Mouse (Mus musculus) cerebellum, postnatal 25 days (tissue): Measurements from ENCODE around the gene Mpo.

Source experiments
- DNase-seq, 2 experiments: peaks; one replicate each; pipeline ENCODE4 v3.0.0; 2021; ENCODE audit warnings: mixed read lengths in 2 of 2

Mpo gene

DNA sequence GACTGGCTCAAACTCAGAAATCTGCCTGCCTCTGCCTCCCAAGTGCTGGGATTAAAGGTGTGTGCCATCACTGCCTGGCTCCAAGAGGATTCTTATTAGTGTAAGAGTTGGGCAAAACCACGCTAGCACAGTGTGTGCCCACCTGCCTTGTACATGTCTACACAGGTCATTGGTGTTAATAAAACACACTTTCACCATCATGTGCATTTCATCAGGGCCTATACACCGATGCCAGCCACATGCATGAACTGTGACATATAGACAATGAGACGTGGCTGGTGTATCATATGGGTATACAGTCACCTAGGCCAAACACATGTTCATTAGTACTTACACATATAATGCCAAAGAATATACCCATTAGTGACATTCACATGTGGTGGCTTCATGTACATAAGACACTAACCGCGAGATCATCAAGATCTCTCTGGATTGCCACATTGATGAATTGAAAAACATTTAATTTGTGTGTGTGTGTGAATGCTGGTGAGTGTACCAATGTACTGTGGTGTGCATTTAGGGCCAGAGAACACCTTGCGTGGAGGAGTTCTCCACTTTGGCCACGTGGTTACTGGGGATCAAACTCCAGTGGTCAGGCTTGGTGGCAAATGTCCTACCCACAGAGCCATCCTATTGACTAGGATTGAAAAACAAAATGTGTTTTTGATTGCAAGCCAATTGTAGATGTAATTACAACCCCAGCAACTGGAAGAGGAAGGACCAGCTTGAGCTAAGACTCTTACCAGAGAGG lies 35.0 kb upstream of the Mpo start:
- no peak for DNase-seq

DNA sequence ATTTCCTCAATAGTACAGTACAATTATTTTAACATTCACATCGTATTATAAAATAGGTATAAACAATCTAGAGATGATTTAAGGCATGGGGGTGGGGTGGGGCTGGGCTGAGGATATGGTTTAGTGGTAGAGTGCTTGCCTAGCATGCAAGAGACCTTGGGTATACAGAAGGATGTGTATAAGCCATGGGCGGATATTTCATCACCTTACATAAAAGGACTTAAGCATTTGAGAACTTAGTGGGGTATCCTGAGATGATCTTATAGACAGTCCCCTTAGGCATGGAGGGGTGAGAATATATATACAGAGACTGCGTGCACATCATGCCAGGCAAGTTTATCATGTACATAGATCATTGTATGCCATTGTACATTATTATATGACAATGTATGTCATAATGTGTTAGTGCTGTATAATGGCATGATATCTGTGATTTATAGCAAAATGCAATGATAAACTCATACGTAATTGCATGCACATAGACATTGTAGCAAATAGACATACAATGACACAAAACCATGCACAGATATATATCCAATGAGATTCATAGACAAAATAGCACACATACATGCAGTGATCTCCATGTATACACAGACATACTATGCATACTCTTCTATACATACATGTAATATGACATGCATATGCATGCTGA lies 34.3 kb upstream of the Mpo start:
- DNase-seq, result no peak

DNA sequence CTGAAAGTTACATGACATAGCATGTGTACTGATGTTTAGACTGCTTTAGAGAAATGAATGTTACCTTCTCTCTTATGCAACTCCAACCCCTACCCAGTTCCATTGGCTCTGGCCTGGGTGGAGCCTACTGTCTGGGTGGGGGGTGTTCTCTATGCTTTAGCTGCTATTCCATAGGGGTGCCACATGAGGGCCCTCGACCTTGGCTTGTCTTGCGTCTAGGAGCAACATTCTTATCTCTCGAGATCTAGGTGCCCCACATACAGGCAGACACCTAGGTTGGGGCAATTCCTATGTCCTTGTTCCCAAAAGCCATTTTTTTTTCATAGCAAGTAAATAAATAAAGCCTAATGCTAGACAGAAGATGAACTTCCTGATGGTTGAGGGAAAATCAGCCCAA lies 33.8 kb upstream of the Mpo start:
- DNase-seq, result peak; percentile 43 to 63

DNA sequence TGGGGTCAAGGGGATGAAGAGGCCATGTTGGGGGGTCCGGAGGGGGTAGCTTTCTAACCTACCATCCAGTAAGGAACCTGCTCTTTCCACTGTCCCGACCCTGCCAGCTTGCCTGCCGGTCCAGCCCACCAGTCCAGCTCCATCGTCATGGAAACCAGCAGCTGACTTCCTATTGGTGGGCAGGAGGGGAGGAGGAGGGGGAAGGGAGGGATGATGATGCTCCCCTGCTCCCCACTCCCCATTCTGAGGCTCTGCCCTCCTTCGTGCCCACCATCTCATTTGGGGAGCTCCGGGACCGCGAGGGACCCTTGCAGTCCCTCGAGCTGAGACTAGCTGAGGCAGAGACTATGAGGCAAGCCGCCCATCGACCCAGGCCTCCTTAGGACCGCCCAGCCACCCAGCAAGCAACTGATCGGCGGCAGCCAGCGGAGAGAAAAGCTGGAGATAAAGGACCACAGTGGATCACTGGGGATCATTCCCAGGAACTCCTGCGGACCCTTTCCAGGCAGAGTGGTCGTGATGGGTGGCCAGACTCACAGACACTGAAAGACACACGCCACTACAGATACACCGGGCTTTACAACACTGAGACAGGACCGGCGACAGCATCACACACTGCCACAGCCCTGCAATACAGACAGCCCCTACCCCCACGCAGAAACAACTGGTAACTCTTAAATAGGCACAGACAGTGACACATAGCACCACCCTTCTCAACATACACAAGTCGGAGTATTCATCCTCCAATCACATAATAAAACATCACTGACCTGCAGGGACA lies 32.9 kb upstream of the Mpo start, which contains the start of gene Tspoap1:
Gene Tspoap1 (plus strand): TSS at position 241 of the 781 bp plus-strand sequence.
- peak; percentile 76 to 81 for DNase-seq

DNA sequence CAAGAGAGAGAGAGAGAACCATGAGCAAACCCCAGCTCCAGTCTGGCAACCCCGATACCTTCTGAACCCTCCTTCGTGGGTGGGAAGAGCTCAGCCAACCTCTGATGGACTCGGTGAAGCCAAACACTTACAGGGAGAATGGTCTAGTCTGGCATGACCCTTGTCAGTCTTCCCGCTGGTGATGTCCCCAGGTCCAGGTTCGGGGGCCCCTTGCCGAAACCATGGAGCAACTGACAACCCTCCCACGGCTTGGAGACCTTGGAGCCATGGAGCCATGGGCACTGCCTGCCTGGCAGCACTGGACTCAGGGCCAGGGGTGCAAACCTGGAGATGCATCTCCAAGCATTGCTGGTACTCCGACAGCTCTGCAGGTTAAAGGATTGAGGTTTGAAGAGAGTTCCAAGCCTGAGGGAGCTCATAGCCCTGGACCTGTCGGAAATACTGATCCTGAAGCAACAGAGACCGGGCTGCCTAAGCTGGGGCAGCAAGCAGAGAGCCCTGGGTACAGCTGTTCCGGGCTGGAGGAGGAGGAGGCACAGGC lies 32.1 kb upstream of the Mpo start:
- peak; percentile 55 to 70 for DNase-seq

DNA sequence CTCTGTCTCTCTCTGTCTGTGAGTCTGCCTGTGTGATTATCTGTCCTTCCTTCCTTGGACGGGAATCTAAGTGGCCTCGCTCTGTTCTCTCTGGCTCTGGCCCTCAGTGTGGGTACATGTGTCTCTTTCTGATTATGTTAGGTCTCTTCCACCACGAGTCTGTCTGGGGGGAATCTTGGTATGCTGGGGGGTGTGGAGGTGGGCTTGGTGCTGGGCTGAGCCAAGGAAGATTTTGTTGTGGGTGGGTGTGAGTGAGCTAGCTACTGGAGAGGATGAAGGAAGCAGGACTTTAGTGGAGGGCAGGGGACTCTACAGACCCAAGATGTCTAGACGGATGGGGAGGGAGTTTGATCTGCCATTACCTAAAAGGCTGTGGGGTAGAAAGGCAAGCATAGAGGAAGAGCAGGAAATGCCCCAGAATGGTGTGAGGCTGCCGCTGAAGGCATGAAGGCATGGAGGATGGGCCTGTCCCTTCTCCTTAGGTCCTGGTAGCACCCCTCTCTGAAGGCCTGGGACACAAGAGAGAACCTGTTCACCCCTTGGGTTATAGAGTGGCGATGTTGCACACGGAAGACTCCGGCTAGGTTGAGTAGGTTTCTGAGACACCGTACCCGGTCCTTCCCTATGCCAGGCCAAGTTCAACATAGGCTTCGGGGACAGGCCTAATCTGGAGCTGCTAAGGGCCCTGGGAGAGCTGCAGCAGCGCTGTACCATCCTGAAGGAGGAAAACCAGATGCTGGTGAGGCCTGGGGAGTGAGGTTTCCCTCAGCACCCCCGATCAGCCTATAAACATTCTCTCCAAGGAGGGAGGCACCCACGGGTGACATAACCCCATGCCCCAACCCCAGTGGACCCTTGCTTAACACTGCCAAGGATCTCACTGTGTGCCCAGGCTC lies 31.3 kb upstream of the Mpo start:
- DNase-seq, result peak in 1 of 2 experiments; percentile 39

DNA sequence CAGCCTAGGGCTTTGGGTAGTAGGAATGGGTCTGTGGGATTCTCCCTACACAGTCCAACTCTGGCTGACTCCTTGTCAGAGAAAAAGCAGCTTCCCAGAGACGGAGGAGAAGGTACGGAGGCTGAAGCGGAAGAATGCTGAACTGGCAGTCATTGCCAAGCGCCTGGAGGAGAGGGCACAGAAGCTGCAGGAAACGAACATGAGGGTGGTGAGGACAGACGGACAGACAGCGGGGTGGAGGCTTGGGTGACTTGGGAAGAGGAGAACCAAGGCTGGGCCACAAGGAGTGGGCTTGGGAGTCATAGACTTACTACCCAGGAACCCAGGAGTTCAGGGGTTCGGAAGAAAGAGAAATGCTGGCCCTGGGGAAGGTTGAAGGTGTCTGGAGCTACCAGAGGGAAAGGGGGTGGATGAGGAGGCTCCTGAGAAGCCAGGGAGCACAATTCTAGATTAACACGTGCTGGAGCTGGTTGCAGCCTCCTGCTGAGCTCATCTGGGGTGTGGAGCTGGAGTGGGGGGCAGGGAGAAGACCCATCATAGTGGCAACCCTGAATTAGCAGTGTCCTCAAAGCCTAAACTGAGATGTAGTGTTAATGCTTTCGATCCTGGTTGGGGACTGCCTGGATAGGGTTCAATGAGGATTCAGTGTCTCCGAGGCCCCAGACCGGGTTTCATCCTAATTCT lies 30.5 kb upstream of the Mpo start:
- DNase-seq, result peak; percentile 60 to 63

DNA sequence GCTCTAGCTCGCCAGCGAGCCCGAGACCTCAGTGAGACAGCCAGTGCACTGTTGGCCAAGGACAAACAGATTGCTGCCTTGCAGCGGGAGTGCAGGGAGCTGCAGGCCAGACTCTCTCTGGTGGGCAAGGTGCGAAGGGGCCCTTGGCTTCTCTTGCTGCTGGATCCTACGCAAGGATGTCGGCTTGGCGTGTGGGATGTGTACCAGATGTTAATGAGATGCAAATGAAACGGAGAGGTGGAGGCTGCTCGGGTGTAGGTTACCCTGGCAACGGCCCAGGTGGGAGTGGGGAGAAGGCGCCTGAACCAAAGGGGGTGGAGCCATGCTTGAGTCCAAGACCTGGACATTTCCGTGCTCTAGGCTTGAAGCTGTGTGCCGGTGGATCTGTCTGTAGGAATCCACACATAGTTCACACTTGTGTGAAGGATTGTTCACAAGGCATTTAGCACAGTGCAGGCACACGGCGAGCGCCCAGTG lies 29.8 kb upstream of the Mpo start:
- peak; percentile 85 to 87 for DNase-seq

DNA sequence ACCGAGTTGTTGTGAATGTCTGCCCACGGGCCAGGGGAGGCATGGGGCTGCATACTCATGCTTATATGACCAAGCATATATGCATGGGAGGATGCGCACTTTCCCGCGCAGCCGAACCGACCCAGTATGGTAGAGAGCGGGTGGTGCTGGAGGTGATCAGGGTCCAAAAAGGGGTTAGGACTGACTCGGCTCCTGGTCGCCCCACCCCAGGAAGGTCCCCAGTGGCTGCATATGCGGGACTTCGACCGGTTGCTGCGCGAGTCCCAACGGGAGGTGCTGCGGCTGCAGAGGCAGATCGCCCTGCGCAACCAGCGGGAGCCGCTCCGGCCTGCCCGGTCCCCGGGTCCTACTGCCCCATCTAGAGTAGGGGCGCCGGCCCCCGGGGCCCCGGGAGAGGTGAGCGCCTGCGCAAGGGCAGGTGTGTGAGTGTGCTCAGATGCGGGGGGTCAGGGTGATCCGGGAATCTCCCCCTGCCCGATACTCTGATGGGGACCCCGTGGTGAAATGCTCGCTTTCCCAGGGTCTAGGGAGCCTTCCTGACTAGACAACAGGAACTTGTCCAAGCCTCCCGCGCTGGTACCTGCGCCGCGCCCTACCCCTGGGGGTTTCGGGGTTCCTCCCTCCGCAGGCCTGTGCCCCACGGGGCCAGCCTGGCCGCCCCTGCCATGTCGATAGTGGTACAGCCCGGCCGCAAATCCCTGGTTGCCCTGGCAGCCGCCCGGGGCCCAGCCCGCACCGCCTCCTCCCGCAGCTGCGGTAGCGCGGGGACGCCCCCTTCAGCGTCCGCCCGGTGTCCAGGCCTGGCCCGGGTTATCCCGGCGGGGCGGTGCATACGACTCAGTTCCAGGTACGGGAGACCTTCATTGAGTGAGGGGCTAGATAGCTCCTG lies 29.1 kb upstream of the Mpo start:
- DNase-seq, result peak; percentile 81 to 84

DNA sequence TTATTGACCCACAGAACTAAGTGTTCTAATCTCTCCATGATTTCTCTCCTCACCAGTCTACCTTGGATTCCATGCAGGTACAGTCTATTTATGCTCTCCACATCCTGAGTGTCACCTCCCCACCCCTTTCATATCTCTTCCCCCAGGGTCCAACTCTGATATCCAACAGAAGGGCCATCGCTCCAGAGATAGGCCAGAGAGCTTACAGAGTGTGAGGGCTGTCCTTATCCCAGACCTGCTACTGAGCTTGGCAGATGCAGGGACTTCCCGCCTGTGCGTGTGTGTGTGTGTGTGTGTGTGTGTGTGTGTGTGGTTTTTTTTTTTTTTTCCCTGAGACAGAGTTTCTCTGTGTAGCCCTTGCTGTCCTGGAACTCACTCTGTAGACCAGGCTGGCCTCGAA lies 24.6 kb upstream of the Mpo start:
- DNase-seq, result no peak

DNA sequence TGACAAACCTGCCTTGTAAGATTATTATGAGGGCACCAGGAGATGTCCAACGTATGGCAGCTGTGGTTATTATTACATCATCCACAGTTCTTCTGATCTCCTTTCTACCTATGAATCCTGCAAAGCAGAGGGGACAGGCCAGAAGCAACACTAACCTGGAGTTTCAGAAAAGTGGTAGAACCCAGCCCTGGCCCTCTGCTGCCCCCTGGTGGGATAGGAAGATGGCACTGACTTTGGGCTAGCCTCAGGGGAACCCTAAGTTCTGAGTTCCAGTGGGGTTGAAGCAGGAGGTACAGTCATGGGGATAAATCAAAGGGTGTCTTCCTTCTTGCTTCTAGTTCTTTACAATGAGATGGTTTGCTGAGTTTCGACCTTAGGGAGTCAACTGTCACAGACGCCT lies 22.4 kb upstream of the Mpo start:
- peak; percentile 83 to 90 for DNase-seq

DNA sequence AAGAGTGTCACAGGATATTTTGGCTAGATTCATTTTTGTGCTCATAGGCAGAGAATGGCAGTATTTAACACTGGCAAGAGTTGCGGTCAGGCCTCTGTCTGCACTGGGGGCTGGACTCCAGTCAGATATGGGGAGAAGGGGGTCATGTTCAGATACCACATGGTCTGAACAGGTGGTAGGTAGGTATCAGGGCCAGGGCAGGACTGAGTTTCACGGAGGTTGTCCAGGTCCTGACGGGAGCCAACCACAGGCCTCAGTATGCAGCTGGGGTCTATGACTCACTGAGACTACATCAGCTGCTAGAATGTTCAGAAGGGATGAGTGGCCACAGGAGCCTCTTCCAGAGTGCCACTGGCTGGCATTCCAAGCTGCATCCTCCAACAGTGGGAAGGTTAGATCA lies 21.0 kb upstream of the Mpo start:
- DNase-seq, result peak; percentile 5 to 9

DNA sequence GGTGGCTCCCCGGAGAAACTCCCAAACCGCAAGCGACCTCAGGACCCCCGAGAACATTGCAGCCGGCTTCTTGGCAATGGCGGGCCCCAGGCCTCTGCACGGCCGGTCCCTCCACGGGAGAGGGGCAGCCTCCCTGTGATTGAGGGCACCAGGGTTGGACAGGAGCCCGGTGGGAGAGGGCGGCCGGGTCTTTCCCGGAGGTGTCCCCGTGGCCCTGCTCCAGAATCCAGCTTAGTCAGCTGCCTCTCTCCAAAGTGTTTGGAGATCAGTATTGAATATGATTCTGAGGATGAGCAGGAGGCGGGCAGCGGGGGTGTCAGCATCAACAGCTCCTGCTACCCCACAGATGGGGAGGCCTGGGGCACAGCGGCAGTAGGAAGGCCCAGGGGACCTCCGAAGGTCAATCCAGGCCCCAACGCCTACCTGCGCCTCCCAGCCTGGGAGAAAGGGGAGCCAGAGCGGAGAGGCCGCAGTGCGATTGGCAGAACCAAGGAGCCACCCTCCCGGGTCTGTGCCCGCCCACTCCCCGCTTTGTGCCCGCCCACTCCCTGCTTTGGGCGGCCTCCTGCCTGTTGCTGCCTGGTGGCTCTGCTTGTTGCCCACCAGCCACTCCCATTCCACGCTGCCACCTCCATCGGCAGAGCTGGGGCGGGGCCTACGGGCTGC lies 15.1 kb upstream of the Mpo start:
- DNase-seq, result peak; percentile 87 to 89

DNA sequence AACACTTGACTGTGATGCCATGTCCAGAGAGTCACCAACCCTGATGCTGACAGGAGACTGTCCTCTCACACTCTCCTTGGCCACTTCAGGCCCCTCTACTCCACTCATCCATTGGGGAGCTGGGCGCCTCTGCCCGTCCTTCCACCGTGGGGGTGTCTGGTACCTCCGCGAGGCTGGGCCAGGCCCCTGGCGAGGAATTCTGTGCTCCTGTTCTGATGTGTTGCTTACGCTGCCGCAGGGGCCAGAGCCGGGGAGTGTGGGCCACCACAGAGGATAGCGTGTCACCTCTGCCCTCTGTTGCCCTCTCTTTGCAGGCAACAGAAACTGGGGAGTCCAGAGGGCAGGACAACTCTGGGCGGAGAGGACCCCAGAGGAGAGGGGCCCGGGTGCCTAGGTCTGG lies 14.5 kb upstream of the Mpo start:
- peak in 1 of 2 experiments; percentile 51 for DNase-seq

DNA sequence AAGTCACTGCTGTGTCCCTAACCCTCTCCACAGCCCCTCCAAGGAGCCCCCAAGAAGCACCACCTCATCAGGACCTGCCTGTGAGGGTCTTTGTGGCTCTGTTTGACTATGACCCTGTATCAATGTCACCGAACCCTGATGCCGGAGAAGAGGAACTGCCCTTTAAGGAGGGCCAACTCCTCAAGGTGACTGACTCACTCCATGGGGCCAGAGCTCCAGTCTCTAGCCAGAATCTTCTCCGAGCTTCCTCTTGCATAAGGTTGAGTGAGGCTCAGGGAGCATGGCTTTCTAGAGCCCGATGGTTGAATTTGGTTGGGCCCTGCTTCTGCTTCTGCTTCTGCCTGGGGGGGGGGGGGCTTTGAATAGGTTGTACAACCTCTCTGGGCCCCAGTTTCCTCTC lies 14.0 kb upstream of the Mpo start:
- DNase-seq, result peak; percentile 30 to 39

DNA sequence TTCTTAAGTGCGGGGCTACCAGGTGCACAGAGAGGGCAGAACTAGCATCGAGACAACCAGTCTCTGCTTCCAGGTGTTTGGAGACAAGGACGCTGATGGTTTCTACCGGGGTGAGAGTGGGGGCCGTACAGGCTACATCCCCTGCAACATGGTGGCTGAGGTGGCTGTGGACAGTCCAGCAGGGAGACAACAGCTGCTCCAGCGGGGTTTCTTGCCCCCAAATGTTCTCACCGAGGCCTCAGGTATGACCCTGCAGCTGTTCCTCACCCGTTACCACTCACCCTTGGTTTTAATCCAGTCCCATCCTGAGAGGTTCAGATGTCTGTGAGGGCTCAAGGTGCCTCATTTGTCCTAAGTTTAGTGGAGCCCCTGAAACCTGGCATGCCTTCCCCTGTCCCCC lies 13.3 kb upstream of the Mpo start:
- peak in 1 of 2 experiments; percentile 24 for DNase-seq

DNA sequence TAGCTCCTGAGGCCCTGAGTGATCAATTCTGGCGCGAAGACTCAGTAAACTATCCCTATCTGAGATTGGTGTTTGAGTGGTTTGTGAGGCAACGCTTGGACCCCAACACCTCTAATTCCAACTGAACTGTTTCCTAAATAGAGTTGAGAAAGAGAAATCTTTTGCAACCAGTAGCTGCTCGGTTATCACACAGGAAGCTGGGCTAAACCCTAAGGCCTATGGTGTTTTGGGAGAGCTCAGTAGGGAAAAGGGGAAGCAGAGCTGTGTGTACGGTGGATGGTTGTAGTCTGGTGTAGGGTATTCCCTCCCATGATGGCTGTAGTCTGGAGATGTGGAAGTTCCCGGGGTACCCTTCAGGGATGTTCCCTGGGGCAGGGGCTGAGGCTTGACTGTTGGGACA lies 3.3 kb upstream of the Mpo start:
- DNase-seq, result no peak

DNA sequence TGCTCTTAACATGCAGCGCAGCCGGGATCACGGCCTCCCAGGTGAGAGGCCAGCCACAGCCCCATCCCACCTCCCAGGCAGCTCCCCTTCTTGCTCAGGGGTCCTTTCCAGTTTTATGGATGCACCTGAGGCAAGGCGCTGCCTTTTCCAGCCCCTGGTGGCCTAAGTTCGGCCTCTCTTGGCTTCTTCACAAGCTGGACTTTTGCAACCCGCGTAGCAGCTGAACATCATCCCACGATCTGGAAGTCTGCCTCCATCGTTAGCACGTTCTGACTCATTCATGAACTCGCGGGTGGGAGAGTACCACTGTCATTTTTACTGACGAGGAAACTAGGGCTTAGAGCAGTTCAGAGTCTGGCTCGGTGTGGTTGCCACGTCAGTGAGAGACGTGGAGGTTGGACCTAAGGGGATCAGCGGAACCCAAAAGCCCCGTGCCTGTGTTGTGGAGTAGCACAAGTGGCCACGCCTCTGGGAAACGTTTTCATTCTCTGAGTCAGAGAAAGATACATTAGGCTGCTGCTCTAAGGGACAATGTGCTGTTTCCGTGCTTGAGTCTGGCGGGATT lies 8.4 kb downstream of the Mpo start:
- no peak for DNase-seq

DNA sequence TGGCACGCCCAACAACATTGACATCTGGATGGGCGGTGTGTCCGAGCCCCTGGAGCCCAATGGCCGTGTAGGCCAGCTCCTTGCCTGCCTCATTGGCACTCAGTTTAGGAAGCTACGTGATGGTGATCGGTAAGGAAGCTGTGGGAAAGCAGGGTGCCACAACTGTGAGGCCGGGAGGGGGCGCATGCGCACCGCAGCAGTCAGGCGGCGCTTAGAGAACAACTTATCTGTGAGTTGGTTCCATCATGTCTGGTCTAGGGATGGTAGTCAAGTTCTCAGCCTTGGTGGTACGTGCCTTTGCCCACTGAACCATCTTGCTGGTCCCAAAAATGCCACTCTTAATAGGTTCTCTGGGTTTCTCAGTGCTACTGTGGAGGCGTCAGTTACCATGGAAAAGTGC lies 9.2 kb downstream of the Mpo start:
- DNase-seq, result peak; percentile 37 to 57

DNA sequence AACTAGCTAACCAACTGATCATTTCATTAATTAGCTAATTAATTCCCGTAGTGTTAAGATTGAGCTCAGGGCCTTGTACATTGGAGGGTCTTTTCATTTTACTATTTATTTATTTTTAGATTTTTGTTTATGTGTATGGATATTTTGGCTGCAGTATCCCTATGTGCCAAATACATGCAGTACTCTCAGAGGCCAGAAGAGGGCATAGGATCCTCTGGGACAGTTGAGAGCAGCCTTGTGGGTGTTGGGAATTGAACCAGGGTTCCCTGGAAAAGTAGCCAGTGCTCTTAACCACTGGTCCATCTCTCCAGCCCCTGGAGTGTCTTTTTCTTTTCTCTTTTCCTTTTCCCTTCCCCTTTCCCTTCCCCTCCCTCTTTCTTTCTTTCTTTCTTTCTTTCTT lies 12.1 kb downstream of the Mpo start:
- DNase-seq, result peak in 1 of 2 experiments; percentile 48
